Mouse (Mus musculus): ENCODE data around the gene Serpinb12.
"Not testable (repeated sequence)": the region's sequence is repeated elsewhere in the genome, so short reads cannot be mapped to it uniquely, and the experiment has no call there.

Serpinb12 gene

GRCm38 (mm10) chr1:106934265-106934664 is at the start of gene Serpinb12:
TSS of gene Serpinb12 (plus strand) at chr1:106934449.
- DNase-seq (ENCODE audit: low read depth, low spot score) = no peak

- DNase-seq (ENCODE audit: low read depth, low spot score) = not testable (repeated sequence)
Observed at GRCm38 (mm10) chr1:106895142-106895541, 39.1 kb upstream of the Serpinb12 start.

- no peak for DNase-seq (ENCODE audit: low read depth, low spot score)
Observed at GRCm38 (mm10) chr1:106901406-106901805, 32.8 kb upstream of the Serpinb12 start.

- no peak for DNase-seq (ENCODE audit: low read depth, low spot score)
Observed at GRCm38 (mm10) chr1:106931954-106932353, 2.3 kb upstream of the Serpinb12 start.

GRCm38 (mm10) chr1:106933658-106934057 is 591 bp upstream of the Serpinb12 start:
- DNase-seq (ENCODE audit: low read depth, low spot score) = no peak

GRCm38 (mm10) chr1:106947217-106947616 is 13.0 kb downstream of the Serpinb12 start:
- no peak for DNase-seq (ENCODE audit: low read depth, low spot score)

GRCm38 (mm10) chr1:106959981-106960380 is 25.7 kb downstream of the Serpinb12 start:
- no peak for DNase-seq (ENCODE audit: low read depth, low spot score)

- DNase-seq (ENCODE audit: low read depth, low spot score) = no peak
Observed at GRCm38 (mm10) chr1:106961023-106961422, 26.8 kb downstream of the Serpinb12 start.

GRCm38 (mm10) chr1:106980684-106981083 is 46.4 kb downstream of the Serpinb12 start, which contains the start of gene Serpinb13:
TSS of gene Serpinb13 (plus strand) at chr1:106980984.
- DNase-seq (ENCODE audit: low read depth, low spot score) = no peak

- no peak for DNase-seq (ENCODE audit: low read depth, low spot score)
Observed at GRCm38 (mm10) chr1:106983092-106983491, 48.8 kb downstream of the Serpinb12 start.

- no peak for DNase-seq (ENCODE audit: low read depth, low spot score)
Observed at GRCm38 (mm10) chr1:106983865-106984264, 49.6 kb downstream of the Serpinb12 start.

- no peak for DNase-seq (ENCODE audit: low read depth, low spot score)
Observed at GRCm38 (mm10) chr1:107000424-107000823, 66.2 kb downstream of the Serpinb12 start.

GRCm38 (mm10) chr1:107001754-107002153 is 67.5 kb downstream of the Serpinb12 start:
- DNase-seq (ENCODE audit: low read depth, low spot score) = no peak

- no peak for DNase-seq (ENCODE audit: low read depth, low spot score)
Observed at GRCm38 (mm10) chr1:107006316-107006715, 72.1 kb downstream of the Serpinb12 start.
